Mouse (Mus musculus) spleen, adult 2 months (tissue): ENCODE data around the gene Tas2r110. TPM values are rescaled to one million over a fixed set of nuclear protein-coding genes. Genes with fewer than 3 reads are reported as not detected.

Experiments used
- DNase-seq, 2 experiments: peaks; one replicate each; pipeline versions ENCODE4 v3.0.0 to v3.0.0-alpha.2; 2012 to 2021; ENCODE audit warnings: low spot score in 2 of 2, low read depth in 1 of 2
- H3K27ac ChIP-seq: fragments of 200-500 bp; 2 replicates; pipeline ENCODE4 v1.5.1; 2012; ENCODE audit warnings: low read length, inconsistent platforms; ENCODE audit not compliant: insufficient read depth
- H3K27me3 ChIP-seq: fragments of 200-500 bp; 2 replicates; pipeline ENCODE4 v1.6.1; 2012; ENCODE audit warnings: mild to moderate bottlenecking, moderate library complexity, low read length, inconsistent platforms; ENCODE audit not compliant: control insufficient read depth, insufficient read depth
- H3K36me3 ChIP-seq: fragments of 200-500 bp; 2 replicates; pipeline ENCODE4 v1.6.1; 2012; ENCODE audit warnings: mild to moderate bottlenecking, low read length, inconsistent platforms; ENCODE audit not compliant: control insufficient read depth, insufficient read depth
- H3K4me1 ChIP-seq: fragments of 200-500 bp; 2 replicates; pipeline ENCODE4 v1.6.1; 2011; ENCODE audit warnings: inconsistent platforms; ENCODE audit not compliant: control insufficient read depth, insufficient read depth, insufficient read length
- H3K4me3 ChIP-seq: fragments of 200-500 bp; 2 replicates; pipeline ENCODE4 v1.5.1; 2011; ENCODE audit warnings: mild to moderate bottlenecking, inconsistent platforms; ENCODE audit not compliant: insufficient read depth, insufficient read length; ENCODE audit errors: extremely low read depth
- CTCF ChIP-seq: fragments of 200-500 bp; IDR thresholded peaks from 2 replicates; pipeline ENCODE4 v1.5.1; 2011; ENCODE audit warnings: mild to moderate bottlenecking, inconsistent platforms; ENCODE audit not compliant: insufficient read depth, insufficient read length, insufficient replicate concordance; ENCODE audit errors: extremely low read depth
- POLR2A ChIP-seq: fragments of 200-500 bp; IDR thresholded peaks from 2 replicates; pipeline ENCODE4 v1.6.1; 2011; ENCODE audit warnings: low read depth, low read length, inconsistent platforms
- WGBS: fragments of 180-500 bp; shearing (Covaris S2); methylation state at CpG from one replicate; pipeline ENCODE4 v1.1.7; 2018; 5-methylcytosine and 5-hydroxymethylcytosine counted together
- polyA plus RNA-seq: library from polyadenylated mRNA; depleted of rRNA; stranded (reverse); fragments of >200 nt; gene quantifications from 2 replicates; pipeline ENCODE4 v1.2.3, GENCODE M21; 2012; rRNA removed

Gene Tas2r110
- polyA plus RNA-seq, result not detected in 2 replicates

- no peaks in the 10 kb centered on the region for H3K36me3 ChIP-seq
- H3K4me1 ChIP-seq, result no peaks in the 10 kb centered on the region
- H3K4me3 ChIP-seq, result no peak within 1 kb of the TSS
- TF ChIP-seq POLR2A, result no peak
- TF ChIP-seq CTCF, result no peak
- H3K27ac ChIP-seq, result no peak within 1 kb of the TSS
- no peaks in the 10 kb centered on the region for H3K27me3 ChIP-seq
- no peak for DNase-seq
Measured at GRCm38 (mm10) chr6:132867708-132868107, at the start of gene Tas2r110. TSS of gene Tas2r110 (plus strand) at chr6:132868008.

GRCm38 (mm10) chr6:132846842-132847241, 21.0 kb upstream of the Tas2r110 start, which contains the start of gene Tas2r123:
TSS of gene Tas2r123 (plus strand) at chr6:132847142.
- WGBS, result 84% methylated on average over 1 of the region's 1 CpGs
- Histone ChIP-seq H3K4me3 (no peak within 1 kb of the TSS), H3K4me1 (no peaks in the 10 kb centered on the region), H3K27me3 (no peaks in the 10 kb centered on the region), H3K27ac (no peak within 1 kb of the TSS), H3K36me3 (no peaks in the 10 kb centered on the region)
- no peak for TF ChIP-seq POLR2A
- TF ChIP-seq CTCF, result no peak
- DNase-seq, result no peak

- no peak for DNase-seq
- TF ChIP-seq CTCF, result no peak
- no peak for TF ChIP-seq POLR2A
- Histone ChIP-seq H3K27ac (no peak within 1 kb of the TSS), H3K36me3 (no peaks in the 10 kb centered on the region), H3K27me3 (no peaks in the 10 kb centered on the region), H3K4me1 (no peaks in the 10 kb centered on the region), H3K4me3 (no peak within 1 kb of the TSS)
- WGBS, result 65% methylated on average over 1 of the region's 1 CpGs
Measured at GRCm38 (mm10) chr6:132855138-132855537, 12.7 kb upstream of the Tas2r110 start, which contains the start of gene Tas2r116. TSS of gene Tas2r116 (plus strand) at chr6:132855438.

GRCm38 (mm10) chr6:132892711-132893110, 24.9 kb downstream of the Tas2r110 start, which contains the start of gene Tas2r113:
TSS of gene Tas2r113 (plus strand) at chr6:132893011.
- no peaks in the 10 kb centered on the region for H3K4me1 ChIP-seq
- no peak for DNase-seq
- TF ChIP-seq CTCF, result no peak
- TF ChIP-seq POLR2A, result no peak
- no peak within 1 kb of the TSS for H3K4me3 ChIP-seq
- 73% methylated on average over 1 of the region's 1 CpGs for WGBS
- no peaks in the 10 kb centered on the region for H3K27me3 ChIP-seq
- H3K27ac ChIP-seq, result no peak within 1 kb of the TSS
- no peaks in the 10 kb centered on the region for H3K36me3 ChIP-seq

- TF ChIP-seq CTCF, result no peak
- TF ChIP-seq POLR2A, result no peak
- DNase-seq, result no peak
- Histone ChIP-seq H3K27me3 (no peaks in the 10 kb centered on the region), H3K4me1 (no peaks in the 10 kb centered on the region), H3K27ac (no peak within 1 kb of the TSS), H3K36me3 (no peaks in the 10 kb centered on the region), H3K4me3 (no peak within 1 kb of the TSS)
- 81% methylated on average over 3 of the region's 3 CpGs for WGBS
Measured at GRCm38 (mm10) chr6:132909351-132909750, 41.5 kb downstream of the Tas2r110 start, which contains the start of gene Tas2r125. TSS of gene Tas2r125 (plus strand) at chr6:132909651.

Other genes with a start within 250 kb of the Tas2r110 start
- not detected in 2 replicates for gene A630073D07Rik, start 216.5 kb upstream of the Tas2r110 start, polyA plus RNA-seq
- not detected in 2 replicates for gene Tas2r120, start 211.1 kb upstream of the Tas2r110 start, polyA plus RNA-seq
- gene Tas2r121, start 167.0 kb upstream of the Tas2r110 start, polyA plus RNA-seq, result not detected in 2 replicates
- gene Tas2r122, start 156.1 kb upstream of the Tas2r110 start, polyA plus RNA-seq, result not detected in 2 replicates
- gene Tas2r115, start 130.0 kb upstream of the Tas2r110 start, polyA plus RNA-seq, result not detected in 2 replicates
- gene Tas2r124, start 113.3 kb upstream of the Tas2r110 start, polyA plus RNA-seq, result not detected in 2 replicates
- gene Tas2r102, start 105.9 kb upstream of the Tas2r110 start, polyA plus RNA-seq, result not detected in 2 replicates
- gene Tas2r136, start 89.8 kb upstream of the Tas2r110 start, polyA plus RNA-seq, result not detected in 2 replicates
- gene Tas2r117, start 65.2 kb upstream of the Tas2r110 start, polyA plus RNA-seq, result not detected in 2 replicates
- not detected in 2 replicates for gene Tas2r123, start 20.9 kb upstream of the Tas2r110 start, polyA plus RNA-seq
- gene Tas2r116, start 12.6 kb upstream of the Tas2r110 start, polyA plus RNA-seq, result not detected in 2 replicates
- gene Tas2r113, start 25.0 kb downstream of the Tas2r110 start, polyA plus RNA-seq, result not detected in 2 replicates
- gene Tas2r125, start 41.6 kb downstream of the Tas2r110 start, polyA plus RNA-seq, result not detected in 2 replicates
- not detected in 2 replicates for gene Tas2r129, start 83.1 kb downstream of the Tas2r110 start, polyA plus RNA-seq
- not detected in 2 replicates for gene Tas2r131, start 89.9 kb downstream of the Tas2r110 start, polyA plus RNA-seq
- gene Tas2r109, start 113.0 kb downstream of the Tas2r110 start, polyA plus RNA-seq, result not detected in 2 replicates
- not detected in 2 replicates for gene Tas2r103, start 169.1 kb downstream of the Tas2r110 start, polyA plus RNA-seq
- not detected in 2 replicates for gene Tas2r140, start 187.8 kb downstream of the Tas2r110 start, polyA plus RNA-seq
- 36.2 and 62.1 TPM in 2 replicates for gene Smim10l1, start 236.9 kb downstream of the Tas2r110 start, polyA plus RNA-seq